Mouse (Mus musculus) liver, embryonic 14 days (tissue): Measurements from ENCODE around the gene Kitl. TPM values are rescaled to one million over a fixed set of nuclear protein-coding genes. Genes with fewer than 3 reads are reported as not detected.

Source experiments
- polyA plus RNA-seq: library from polyadenylated mRNA; depleted of rRNA; stranded (reverse); fragments of >200 nt; gene quantifications from 2 replicates; pipeline ENCODE4 v1.2.3, GENCODE M21; 2012; rRNA removed

Kitl gene
- polyA plus RNA-seq, result 4.4 and 5.1 TPM in 2 replicates

DNA sequence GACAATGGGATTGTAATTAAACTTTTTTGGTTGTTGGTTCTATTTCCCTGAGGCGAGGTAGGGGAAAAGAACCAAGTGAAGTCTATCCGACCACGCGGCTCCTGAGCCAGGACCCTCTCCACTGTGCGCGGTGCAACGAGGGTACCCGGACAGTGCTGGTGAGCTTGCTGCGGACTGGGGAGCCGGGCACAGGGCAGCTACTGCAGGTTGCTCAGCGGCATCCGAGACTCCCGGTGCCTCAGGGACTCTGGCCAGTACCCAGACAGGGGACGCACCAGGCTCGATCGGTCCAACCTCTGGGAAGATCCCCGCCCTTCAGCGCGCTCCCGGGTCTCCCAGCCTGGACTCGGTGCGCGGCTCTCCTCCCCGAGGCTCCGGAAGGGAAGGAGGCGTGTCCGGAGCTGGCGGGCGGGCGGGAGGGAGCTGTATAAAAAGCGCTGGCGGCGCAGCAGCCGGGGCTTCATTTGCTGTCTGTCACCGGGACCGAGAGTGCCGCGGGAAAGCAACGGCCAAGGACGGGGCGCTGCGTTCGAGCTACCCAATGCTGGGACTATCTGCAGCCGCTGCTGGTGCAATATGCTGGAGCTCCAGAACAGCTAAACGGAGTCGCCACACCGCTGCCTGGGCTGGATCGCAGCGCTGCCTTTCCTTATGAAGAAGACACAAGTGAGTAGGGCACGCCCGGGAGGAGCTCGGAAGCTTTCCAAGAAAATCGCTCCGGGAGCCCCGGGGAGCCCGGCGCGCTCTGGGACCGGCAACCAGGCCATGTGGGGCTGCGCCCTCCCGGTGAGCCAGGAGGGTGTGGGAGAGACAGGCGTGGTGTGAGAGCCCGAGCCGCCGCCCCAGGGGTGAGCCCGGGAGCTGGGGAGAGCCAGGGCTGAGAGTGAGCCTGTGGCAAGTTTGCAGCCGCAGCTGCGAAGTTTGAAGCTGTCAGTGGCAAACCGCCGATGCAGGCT, at the start of gene Kitl:
Gene Kitl (plus strand): TSS at position 261 of the 956 bp plus-strand sequence.

